Mouse (Mus musculus): Measurements from ENCODE around the gene 2610528A11Rik. TPM values are rescaled to one million over a fixed set of nuclear protein-coding genes. Genes with fewer than 3 reads are reported as not detected.

2610528A11Rik gene
- total and polyA plus RNA-seq, 2 experiments from 2014 or later, result 0.28 TPM; not detected in 1

DNA sequence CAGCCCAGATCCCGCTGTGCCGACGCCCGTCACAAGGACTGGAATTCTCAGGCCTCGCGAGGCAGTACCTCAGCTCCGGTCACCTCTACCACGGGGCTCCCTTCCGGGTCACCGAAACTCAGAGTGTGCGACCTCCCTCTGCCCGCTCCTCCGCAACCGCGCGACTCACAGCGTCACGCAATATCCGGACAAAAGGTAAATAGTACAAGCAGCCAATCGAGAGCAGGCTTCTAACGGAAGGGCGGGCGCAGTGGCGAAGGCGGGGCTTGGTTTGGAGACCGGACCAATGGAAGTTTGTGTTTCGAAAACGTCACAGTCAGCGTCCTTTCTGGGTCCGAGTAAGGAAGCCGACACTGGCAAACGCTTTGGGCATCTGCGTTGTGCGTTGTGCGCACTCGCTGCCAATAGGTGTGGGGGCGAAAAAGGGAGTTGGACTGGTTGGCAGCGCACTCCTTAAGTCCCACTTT lies 21.3 kb upstream of the 2610528A11Rik start, which contains the start of gene Ghitm:
Gene Ghitm, minus strand, starts transcription at position 146 of the 467 bp plus-strand sequence.
- DNase-seq (peak; percentile 97), ATAC-seq (peak; percentile 99)
- Histone ChIP-seq H3K36me3 (ENCODE audit: insufficient read depth) (peaks cover 13% of the 10 kb centered on the region), H3K9ac (peak within 1 kb of the TSS; percentile 91), H3K27ac (ENCODE audit: low read depth, low read length) (peak within 1 kb of the TSS; percentile 84), H3K4me3 (ENCODE audit: low read depth, low read length) (peak within 1 kb of the TSS; percentile 92), H3K4me2 (ENCODE audit: low read depth) (peak within 1 kb of the TSS; percentile 62), H3K4me1 (ENCODE audit: insufficient read depth) (peaks cover 4% of the 10 kb centered on the region; the same call in 1 of the 2 replicates), H3K9me3 (ENCODE audit: low read length) (no peaks in the 10 kb centered on the region), H3K27me3 (ENCODE audit: insufficient read depth, low read length) (no peaks in the 10 kb centered on the region)
- WGBS, result under 1% methylated on average over 38 of the region's 38 CpGs
- no peak for TF ChIP-seq CTCF (IDR thresholded peaks at IDR 0.05; ENCODE audit: low read depth)

DNA sequence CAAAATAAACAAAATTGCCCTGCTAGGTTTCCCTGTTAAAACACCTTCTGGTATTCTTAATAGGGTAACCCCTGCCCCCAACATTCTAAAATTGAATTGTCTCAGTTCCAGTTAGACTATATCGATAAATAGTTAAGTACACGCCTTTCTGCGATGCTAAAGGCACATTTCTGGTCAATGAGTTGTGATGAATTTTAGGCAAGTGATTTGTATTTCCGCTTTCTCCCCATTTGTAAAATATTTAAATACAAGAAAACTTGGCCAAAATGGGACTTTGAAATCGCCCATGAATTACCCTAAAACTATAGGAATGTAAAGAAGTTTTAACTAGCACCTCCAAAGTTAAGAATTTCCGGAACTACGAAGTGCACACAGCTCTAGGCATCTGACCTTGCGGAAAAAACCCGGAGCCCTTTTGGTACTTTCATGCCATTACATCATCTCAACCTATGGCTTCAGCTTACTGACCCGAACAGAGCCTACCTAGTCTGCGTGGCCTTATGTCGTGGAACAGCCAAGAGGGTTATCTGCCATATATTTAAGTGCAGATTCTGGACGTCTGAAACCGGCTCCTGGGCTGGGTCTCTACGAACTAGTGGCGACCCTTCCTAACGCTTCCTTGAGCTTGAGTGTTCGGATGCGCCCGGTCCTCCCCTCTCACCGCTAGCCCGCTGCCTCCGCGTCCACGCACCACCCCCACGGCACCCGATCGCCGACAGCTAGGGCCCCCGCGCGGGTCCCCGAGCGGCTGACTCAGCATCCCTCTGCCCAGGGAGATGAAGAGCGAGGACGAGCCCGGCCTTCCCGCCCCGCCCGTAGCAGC lies 20.7 kb upstream of the 2610528A11Rik start:
- DNase-seq (no peak), ATAC-seq (no peak; the same call in 1 of the 2 replicates)
- Histone ChIP-seq H3K27me3 (ENCODE audit: insufficient read depth, low read length) (no peaks in the 10 kb centered on the region), H3K4me2 (ENCODE audit: low read depth) (peak overlapping the region; percentile 55), H3K9me3 (ENCODE audit: low read length) (no peaks in the 10 kb centered on the region), H3K4me3 (ENCODE audit: low read depth, low read length) (peak overlapping the region; percentile 92), H3K27ac (ENCODE audit: low read depth, low read length) (peak overlapping the region; percentile 84), H3K4me1 (ENCODE audit: insufficient read depth) (peaks cover 4% of the 10 kb centered on the region; the same call in 1 of the 2 replicates), H3K9ac (peak overlapping the region; percentile 91), H3K36me3 (ENCODE audit: insufficient read depth) (peaks cover 17% of the 10 kb centered on the region)
- no peak for TF ChIP-seq CTCF (IDR thresholded peaks at IDR 0.05; ENCODE audit: low read depth)
- 4% methylated on average over 40 of the region's 40 CpGs for WGBS

DNA sequence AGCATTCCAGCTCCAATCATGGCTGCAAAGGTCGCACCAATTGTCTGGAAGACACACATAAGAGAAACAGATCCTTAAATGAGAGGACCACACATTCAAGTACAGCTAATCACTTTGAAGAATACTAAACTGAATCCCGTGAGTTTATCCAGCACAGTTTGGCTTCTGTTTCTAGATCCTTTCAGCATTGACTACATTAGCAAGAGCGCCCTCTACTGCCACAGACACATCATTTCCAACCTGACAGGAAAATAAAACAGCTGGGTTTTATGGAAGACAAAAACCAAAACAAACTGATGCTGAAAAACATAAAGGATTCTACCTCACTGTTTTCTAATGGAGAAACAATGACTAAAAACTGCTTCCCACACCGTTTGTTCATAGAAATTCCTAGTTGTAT lies 13.8 kb upstream of the 2610528A11Rik start:
- H3K4me2 ChIP-seq (ENCODE audit: low read depth), result no peak overlapping the region
- no peak overlapping the region for H3K4me3 ChIP-seq (ENCODE audit: low read depth, low read length)
- peaks cover 60% of the 10 kb centered on the region for H3K36me3 ChIP-seq (ENCODE audit: insufficient read depth)
- no peak overlapping the region for H3K27ac ChIP-seq (ENCODE audit: low read depth, low read length)
- H3K27me3 ChIP-seq (ENCODE audit: insufficient read depth, low read length), result no peaks in the 10 kb centered on the region
- DNase-seq, result peak; percentile 73
- H3K9me3 ChIP-seq (ENCODE audit: low read length), result no peaks in the 10 kb centered on the region
- 0 out of 2 replicates have a peak, but pooled peaks have one; percentile 27 for ATAC-seq
- H3K9ac ChIP-seq, result no peak overlapping the region
- WGBS, result 35% methylated on average over 4 of the region's 4 CpGs
- peak; percentile 77 for TF ChIP-seq CTCF (IDR thresholded peaks at IDR 0.05; ENCODE audit: low read depth)
- H3K4me1 ChIP-seq (ENCODE audit: insufficient read depth), result no peaks in the 10 kb centered on the region

DNA sequence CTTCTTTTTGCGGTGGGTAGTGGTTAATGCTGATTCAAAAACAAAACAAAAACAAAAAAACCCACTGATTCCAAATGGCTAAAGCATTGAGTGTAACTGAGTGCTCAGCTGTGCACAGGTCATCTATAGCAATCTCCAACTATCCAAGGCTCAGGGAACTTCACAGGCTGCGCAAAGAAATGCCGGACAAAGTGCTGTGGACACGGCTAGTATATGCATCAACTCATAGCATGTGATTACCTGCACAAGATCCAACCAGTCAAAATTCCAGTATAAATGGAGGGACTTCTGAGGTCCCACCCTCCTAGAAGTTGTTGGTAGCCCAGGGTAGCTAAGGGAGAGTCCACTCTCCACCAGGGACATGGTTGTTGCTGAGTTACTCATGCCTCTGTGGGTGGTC lies 5.4 kb upstream of the 2610528A11Rik start:
- peaks cover 26% of the 10 kb centered on the region for H3K36me3 ChIP-seq (ENCODE audit: insufficient read depth)
- DNase-seq (no peak), ATAC-seq (no peak)
- no peak overlapping the region for H3K9ac ChIP-seq
- WGBS, result 98% methylated on average over 4 of the region's 4 CpGs
- no peaks in the 10 kb centered on the region for H3K9me3 ChIP-seq (ENCODE audit: low read length)
- no peak overlapping the region for H3K4me2 ChIP-seq (ENCODE audit: low read depth)
- H3K27me3 ChIP-seq (ENCODE audit: insufficient read depth, low read length), result no peaks in the 10 kb centered on the region
- no peak overlapping the region for H3K27ac ChIP-seq (ENCODE audit: low read depth, low read length)
- no peak overlapping the region for H3K4me3 ChIP-seq (ENCODE audit: low read depth, low read length)
- no peaks in the 10 kb centered on the region for H3K4me1 ChIP-seq (ENCODE audit: insufficient read depth)
- TF ChIP-seq CTCF (IDR thresholded peaks at IDR 0.05; ENCODE audit: low read depth), result no peak

DNA sequence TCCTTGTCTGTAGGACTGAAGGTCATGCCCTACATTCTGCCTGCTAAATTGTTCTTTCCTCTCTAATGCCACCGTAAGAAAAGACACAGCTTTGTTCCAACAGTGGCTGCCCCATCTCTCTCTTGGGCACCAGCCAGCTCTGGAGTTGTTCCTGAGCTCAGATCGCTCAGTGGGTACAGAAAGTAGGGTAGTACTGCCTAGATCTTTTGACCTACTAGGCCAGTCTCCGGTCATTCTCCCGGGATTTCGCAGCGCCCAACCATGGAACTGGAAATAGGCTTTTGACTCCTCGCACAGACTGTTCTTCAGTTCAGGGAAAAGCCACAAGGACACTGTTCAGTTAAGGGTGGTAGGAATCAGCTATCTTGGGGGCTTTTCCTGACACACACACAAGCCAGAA lies 891 bp downstream of the 2610528A11Rik start:
- Histone ChIP-seq H3K4me2 (ENCODE audit: low read depth) (no peak overlapping the region), H3K27me3 (ENCODE audit: insufficient read depth, low read length) (no peaks in the 10 kb centered on the region), H3K4me1 (ENCODE audit: insufficient read depth) (no peaks in the 10 kb centered on the region), H3K27ac (ENCODE audit: low read depth, low read length) (no peak overlapping the region), H3K9ac (no peak overlapping the region), H3K9me3 (ENCODE audit: low read length) (no peaks in the 10 kb centered on the region), H3K36me3 (ENCODE audit: insufficient read depth) (no peaks in the 10 kb centered on the region; the same call in 1 of the 2 replicates), H3K4me3 (ENCODE audit: low read depth, low read length) (no peak overlapping the region)
- DNase-seq, result no peak
- WGBS, result 90% methylated on average over 7 of the region's 7 CpGs
- ATAC-seq, result no peak
- TF ChIP-seq CTCF (IDR thresholded peaks at IDR 0.05; ENCODE audit: low read depth), result no peak

DNA sequence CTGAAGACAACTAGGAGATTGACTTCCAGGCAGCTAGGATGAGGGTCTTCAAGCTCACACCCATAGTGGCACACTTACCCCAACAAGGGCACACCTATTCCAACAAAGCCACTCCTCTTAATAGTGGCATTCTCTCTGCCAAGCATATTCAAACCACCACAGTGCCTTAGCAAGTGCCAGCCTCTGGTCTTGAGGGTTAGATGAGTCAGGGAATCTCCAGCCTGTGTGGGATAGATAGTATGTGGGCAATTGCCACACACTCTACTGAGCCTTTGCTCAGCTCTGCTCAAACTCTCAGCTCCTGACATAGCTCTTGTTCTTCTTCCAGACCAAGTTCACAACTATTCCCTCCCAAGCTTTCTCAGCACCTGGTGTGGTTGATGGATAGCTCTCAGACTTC lies 2.5 kb downstream of the 2610528A11Rik start:
- H3K27me3 ChIP-seq (ENCODE audit: insufficient read depth, low read length), result no peaks in the 10 kb centered on the region
- no peak overlapping the region for H3K27ac ChIP-seq (ENCODE audit: low read depth, low read length)
- TF ChIP-seq CTCF (IDR thresholded peaks at IDR 0.05; ENCODE audit: low read depth), result no peak
- no peaks in the 10 kb centered on the region for H3K9me3 ChIP-seq (ENCODE audit: low read length)
- H3K4me1 ChIP-seq (ENCODE audit: insufficient read depth), result no peaks in the 10 kb centered on the region
- no peak for DNase-seq
- H3K36me3 ChIP-seq (ENCODE audit: insufficient read depth), result no peaks in the 10 kb centered on the region
- no peak overlapping the region for H3K4me2 ChIP-seq (ENCODE audit: low read depth)
- no peak overlapping the region for H3K9ac ChIP-seq
- no peak overlapping the region for H3K4me3 ChIP-seq (ENCODE audit: low read depth, low read length)
- ATAC-seq, result no peak

DNA sequence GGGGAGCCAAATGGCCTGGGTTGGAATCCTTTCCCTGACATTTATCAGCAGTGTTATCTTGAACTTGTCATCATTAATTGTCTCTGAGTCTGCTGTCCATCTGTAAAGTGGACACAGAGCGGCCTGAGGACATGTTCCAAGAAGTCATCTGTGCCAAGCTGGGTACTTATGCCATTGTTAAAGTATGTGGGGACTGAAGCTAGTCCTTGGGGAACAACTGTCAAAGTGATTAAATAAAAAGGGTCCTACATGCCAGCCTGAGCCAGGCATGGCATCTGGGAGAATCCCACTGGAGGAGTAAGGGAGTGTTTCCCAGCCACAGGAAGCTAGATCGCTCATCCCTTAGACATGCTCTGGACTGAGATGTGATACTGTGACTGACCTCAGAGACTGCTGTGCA lies 3.4 kb downstream of the 2610528A11Rik start:
- no peak overlapping the region for H3K9ac ChIP-seq
- no peak overlapping the region for H3K4me3 ChIP-seq (ENCODE audit: low read depth, low read length)
- H3K9me3 ChIP-seq (ENCODE audit: low read length), result no peaks in the 10 kb centered on the region
- H3K4me1 ChIP-seq (ENCODE audit: insufficient read depth), result no peaks in the 10 kb centered on the region
- no peaks in the 10 kb centered on the region for H3K36me3 ChIP-seq (ENCODE audit: insufficient read depth)
- H3K4me2 ChIP-seq (ENCODE audit: low read depth), result no peak overlapping the region
- no peak for TF ChIP-seq CTCF (IDR thresholded peaks at IDR 0.05; ENCODE audit: low read depth)
- WGBS, result 90% methylated on average over 2 of the region's 2 CpGs
- ATAC-seq (no peak), DNase-seq (no peak)
- no peak overlapping the region for H3K27ac ChIP-seq (ENCODE audit: low read depth, low read length)
- H3K27me3 ChIP-seq (ENCODE audit: insufficient read depth, low read length), result no peaks in the 10 kb centered on the region
